Comparison of ENCODE assay signal across 13 mouse cellular contexts in genomic region chr16:88701072-88701864, GRCm38 (mm10). TPM values are rescaled to one million over a fixed set of nuclear protein-coding genes. Genes with fewer than 3 reads are reported as not detected.
DNase-seq lines count a peak whose midpoint lies in the region; ATAC-seq lines count a peak whose summit lies in the region.
"Had no signal": no experiment of that assay in that cellular context is flagged by ENCODE, and none has a peak within 500 bp of the region (broad histone marks: within the 10 kb centered on the region; RNA-seq: fewer than 3 reads in every experiment).

No protein-coding gene starts in this region.

- H3K27me3 ChIP-seq in limb, embryonic 11.5 days (ENCODE audit: control insufficient read depth, insufficient read depth, low read length): no peaks in the 10 kb centered on the region
- H3K27me3 ChIP-seq: neural tube, embryonic 13.5 days; stomach, embryonic 15.5 days had no signal

- H3K4me2 ChIP-seq in limb, embryonic 11.5 days (ENCODE audit: low read depth, severe bottlenecking): no peak overlapping the region
- H3K4me2 ChIP-seq: neural tube, embryonic 13.5 days; stomach, embryonic 15.5 days had no signal

- ATAC-seq in frontal cortex, adult (ENCODE audit: low TSS enrichment): 0 out of 2 replicates have a peak, but pooled peaks have one; percentile 31
- ATAC-seq in limb, embryonic 11.5 days (ENCODE audit: insufficient number of reproducible peaks, low FRiP score, low TSS enrichment, low read depth): peak; percentile 60; the same call in 1 of the 2 replicates

- H3K36me3 ChIP-seq in limb, embryonic 11.5 days (ENCODE audit: control insufficient read depth, insufficient read depth, low read length): no peaks in the 10 kb centered on the region
- H3K36me3 ChIP-seq: neural tube, embryonic 13.5 days; stomach, embryonic 15.5 days had no signal

- DNase-seq in frontal cortex, adult 2 months (ENCODE audit: extremely low spot score in 1 of 2, low spot score in 1 of 2): no peak
- peak; percentile 4 for DNase-seq in c-Kit-positive CD71-negative TER-119-negative erythroid progenitor cells, embryonic 14.5 days (ENCODE audit: low read depth)
- DNase-seq in limb, embryonic 11.5 days (ENCODE audit: low spot score): peak; percentile 42
- DNase-seq in thymus, postnatal 0 days (ENCODE audit: low spot score): peak; percentile 63
- no peak for DNase-seq in kidney, postnatal 10 days
- no peak for DNase-seq in cerebellum, postnatal 36 days
- DNase-seq in heart, postnatal 36 days: no peak
- DNase-seq: adrenal gland, adult 8-10 months had no signal

- H3K4me1 ChIP-seq in limb, embryonic 11.5 days (ENCODE audit: control insufficient read depth, insufficient read depth, low read length): no peaks in the 10 kb centered on the region
- H3K4me1 ChIP-seq: neural tube, embryonic 13.5 days; stomach, embryonic 15.5 days had no signal

- 52% methylated on average over 4 of the region's 4 CpGs for WGBS in limb, embryonic 11.5 days

- H3K9me3 ChIP-seq in limb, embryonic 11.5 days (ENCODE audit: control insufficient read depth, low read length): no peaks in the 10 kb centered on the region
- H3K9me3 ChIP-seq: neural tube, embryonic 13.5 days; stomach, embryonic 15.5 days had no signal

- intact Hi-C loops in heart, postnatal 36 days (cut with DNase I): no loop called here

- no peak overlapping the region for H3K27ac ChIP-seq in limb, embryonic 11.5 days (replicated peaks; ENCODE audit: low read depth, low read length)
- H3K27ac ChIP-seq: neural tube, embryonic 13.5 days; stomach, embryonic 15.5 days had no signal

- no peak overlapping the region for H3K4me3 ChIP-seq in limb, embryonic 11.5 days (ENCODE audit: low read depth, low read length)
- H3K4me3 ChIP-seq: neural tube, embryonic 13.5 days; stomach, embryonic 15.5 days had no signal

- H3K9ac ChIP-seq in limb, embryonic 11.5 days (ENCODE audit: low read length): no peak overlapping the region
- H3K9ac ChIP-seq: neural tube, embryonic 13.5 days; stomach, embryonic 15.5 days had no signal

RNA-seq across cellular contexts. Expression of gene 2310061N02Rik, which starts 6.5 kb away (rescaled TPM):
- not detected in 2 replicates for polyA plus RNA-seq in frontal cortex, adult 2 months (2012; rRNA removed)
- not detected in 2 replicates for polyA plus RNA-seq in limb, embryonic 11.5 days (2014; fragmentation: Nextera tagmentation; extraction: Ambion mirVana)
- not detected in 2 replicates for polyA plus RNA-seq in thymus, postnatal 0 days (2015; fragmentation: Nextera tagmentation; extraction: Ambion mirVana)
- total RNA-seq in heart, postnatal 36 days (2021): not detected
- total RNA-seq: adrenal gland, adult 8-10 months; left cerebral cortex, adult 8-10 months had no signal
- polyA plus RNA-seq: intestine, embryonic 14.5 days; neural tube, embryonic 13.5 days; stomach, embryonic 15.5 days had no signal

RNA-seq across cellular contexts. Expression of gene Krtap13-1, which starts 27.4 kb away (rescaled TPM):
- not detected in 2 replicates for polyA plus RNA-seq in frontal cortex, adult 2 months (2012; rRNA removed)
- not detected in 2 replicates for polyA plus RNA-seq in limb, embryonic 11.5 days (2014; fragmentation: Nextera tagmentation; extraction: Ambion mirVana)
- polyA plus RNA-seq in thymus, postnatal 0 days (2015; fragmentation: Nextera tagmentation; extraction: Ambion mirVana): not detected in 2 replicates
- not detected for total RNA-seq in heart, postnatal 36 days (2021)
- total RNA-seq: adrenal gland, adult 8-10 months; left cerebral cortex, adult 8-10 months had no signal
- polyA plus RNA-seq: intestine, embryonic 14.5 days; neural tube, embryonic 13.5 days; stomach, embryonic 15.5 days had no signal

RNA-seq across cellular contexts. Expression of gene Krtap27-1, which starts 29.8 kb away (rescaled TPM):
- not detected in 2 replicates for polyA plus RNA-seq in frontal cortex, adult 2 months (2012; rRNA removed)
- not detected in 2 replicates for polyA plus RNA-seq in limb, embryonic 11.5 days (2014; fragmentation: Nextera tagmentation; extraction: Ambion mirVana)
- not detected in 2 replicates for polyA plus RNA-seq in thymus, postnatal 0 days (2015; fragmentation: Nextera tagmentation; extraction: Ambion mirVana)
- total RNA-seq in heart, postnatal 36 days (2021): not detected
- total RNA-seq: adrenal gland, adult 8-10 months; left cerebral cortex, adult 8-10 months had no signal
- polyA plus RNA-seq: intestine, embryonic 14.5 days; neural tube, embryonic 13.5 days; stomach, embryonic 15.5 days had no signal

RNA-seq across cellular contexts. Expression of gene Krtap13, which starts 50.2 kb away (rescaled TPM):
- polyA plus RNA-seq in frontal cortex, adult 2 months (2012; rRNA removed): not detected in 2 replicates
- not detected in 2 replicates for polyA plus RNA-seq in limb, embryonic 11.5 days (2014; fragmentation: Nextera tagmentation; extraction: Ambion mirVana)
- polyA plus RNA-seq in thymus, postnatal 0 days (2015; fragmentation: Nextera tagmentation; extraction: Ambion mirVana): not detected in 2 replicates
- total RNA-seq in heart, postnatal 36 days (2021): not detected
- total RNA-seq: adrenal gland, adult 8-10 months; left cerebral cortex, adult 8-10 months had no signal
- polyA plus RNA-seq: intestine, embryonic 14.5 days; neural tube, embryonic 13.5 days; stomach, embryonic 15.5 days had no signal

RNA-seq across cellular contexts. Expression of gene Krtap26-1, which starts 53.7 kb away (rescaled TPM):
- not detected in 2 replicates for polyA plus RNA-seq in frontal cortex, adult 2 months (2012; rRNA removed)
- polyA plus RNA-seq in limb, embryonic 11.5 days (2014; fragmentation: Nextera tagmentation; extraction: Ambion mirVana): not detected in 2 replicates
- polyA plus RNA-seq in thymus, postnatal 0 days (2015; fragmentation: Nextera tagmentation; extraction: Ambion mirVana): not detected in 2 replicates
- not detected for total RNA-seq in heart, postnatal 36 days (2021)
- total RNA-seq: adrenal gland, adult 8-10 months; left cerebral cortex, adult 8-10 months had no signal
- polyA plus RNA-seq: intestine, embryonic 14.5 days; neural tube, embryonic 13.5 days; stomach, embryonic 15.5 days had no signal

Comparison
In these comparisons a context has a peak if more than half of its experiments do, and no peak if none do; other contexts are left out.
1. DNase-seq: peak in c-Kit-positive CD71-negative TER-119-negative erythroid progenitor cells, embryonic 14.5 days (single experiment), limb, embryonic 11.5 days (single experiment) and thymus, postnatal 0 days (single experiment); none in frontal cortex, adult 2 months (0 of 2), kidney, postnatal 10 days (single experiment), cerebellum, postnatal 36 days (0 of 2) and heart, postnatal 36 days (0 of 2).